Mouse (Mus musculus) telencephalon, adult 2 months (tissue): ENCODE measurements around the gene Pwwp2b.
A peak's percentile ranks its signal among the peaks of the same experiment; 100 is the strongest.

ENCODE experiments used
- DNase-seq: peaks from one replicate; pipeline ENCODE4 v3.0.0-alpha.2; 2011; ENCODE audit warnings: low read depth, low spot score

The Pwwp2b gene

DNA sequence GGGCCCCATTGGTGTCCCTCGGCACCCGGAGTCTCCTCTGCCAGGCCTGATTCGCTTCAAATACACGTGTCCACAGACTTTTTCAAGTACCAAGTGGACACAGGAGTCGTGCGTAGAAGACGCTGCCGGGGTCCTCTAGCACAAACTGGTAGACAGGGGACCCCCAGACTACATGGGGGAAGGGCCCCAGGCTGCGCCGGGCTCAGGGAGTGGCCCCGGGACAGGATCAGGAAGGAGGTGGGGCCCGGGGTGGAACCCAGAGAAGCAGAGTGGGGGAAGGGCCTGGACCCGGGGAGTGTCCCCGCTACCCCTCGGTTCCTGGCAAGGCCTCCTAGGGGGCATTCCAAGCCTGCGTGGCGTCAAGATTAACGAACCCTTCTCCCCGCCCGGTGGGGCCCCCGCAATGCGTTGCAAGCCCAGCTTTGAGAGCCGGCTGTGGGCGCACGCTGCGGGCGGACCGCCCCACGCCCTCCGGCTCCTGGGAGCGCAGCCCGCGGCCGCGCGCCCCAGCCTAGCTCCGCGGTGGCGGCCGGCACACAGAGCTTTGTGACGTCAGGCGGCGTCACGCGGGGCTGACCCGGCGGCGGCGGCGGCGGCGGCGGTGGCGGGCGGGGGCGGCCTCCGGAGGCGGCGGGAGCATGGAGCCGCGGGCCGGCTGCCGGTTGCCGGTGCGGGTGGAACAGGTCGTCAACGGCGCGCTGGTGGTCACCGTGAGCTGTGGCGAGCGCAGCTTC, at the start of gene Pwwp2b:
Gene Pwwp2b (plus strand): TSS at position 602 of the 734 bp plus-strand sequence.
- no peak for DNase-seq

DNA sequence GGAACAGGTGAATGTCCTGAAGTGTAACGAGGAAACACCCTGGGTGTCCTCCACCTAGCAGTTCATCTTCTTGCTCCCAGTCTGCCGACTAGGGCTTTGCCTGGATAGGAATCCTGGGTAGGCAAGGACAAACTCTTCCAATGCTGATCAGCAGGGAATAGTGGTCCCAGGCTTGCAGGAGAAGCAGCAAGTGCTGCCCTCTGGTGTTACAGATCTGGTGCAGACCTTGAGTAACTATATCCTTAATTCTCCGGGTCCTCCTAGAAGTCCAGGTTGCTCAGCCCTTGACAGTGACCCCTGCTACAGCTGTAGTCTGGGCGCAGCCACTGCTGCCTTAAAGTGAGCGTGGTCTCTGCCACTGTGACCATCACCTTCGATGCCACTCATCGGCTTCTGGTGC, 48.2 kb upstream of the Pwwp2b start:
- DNase-seq, result no peak

DNA sequence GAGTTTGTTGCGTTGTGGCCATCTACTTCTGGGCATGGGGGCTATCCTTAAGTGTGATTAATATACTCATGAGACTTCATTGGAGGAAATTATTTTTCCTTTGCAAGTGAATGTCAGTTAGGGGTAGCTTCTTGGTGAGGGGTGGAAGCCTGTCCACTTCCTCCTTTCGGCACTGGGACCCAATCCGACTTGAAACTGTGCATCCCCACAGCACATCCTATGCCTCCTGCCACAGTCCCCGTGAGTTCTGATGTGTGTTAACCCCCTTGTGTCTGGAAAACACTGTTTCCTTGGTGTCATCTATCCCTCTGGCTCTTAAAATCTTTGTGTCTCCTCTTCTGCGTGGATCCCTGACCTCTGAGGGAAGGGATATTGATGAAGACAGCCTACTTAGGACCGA, 47.1 kb upstream of the Pwwp2b start:
- DNase-seq, result no peak

DNA sequence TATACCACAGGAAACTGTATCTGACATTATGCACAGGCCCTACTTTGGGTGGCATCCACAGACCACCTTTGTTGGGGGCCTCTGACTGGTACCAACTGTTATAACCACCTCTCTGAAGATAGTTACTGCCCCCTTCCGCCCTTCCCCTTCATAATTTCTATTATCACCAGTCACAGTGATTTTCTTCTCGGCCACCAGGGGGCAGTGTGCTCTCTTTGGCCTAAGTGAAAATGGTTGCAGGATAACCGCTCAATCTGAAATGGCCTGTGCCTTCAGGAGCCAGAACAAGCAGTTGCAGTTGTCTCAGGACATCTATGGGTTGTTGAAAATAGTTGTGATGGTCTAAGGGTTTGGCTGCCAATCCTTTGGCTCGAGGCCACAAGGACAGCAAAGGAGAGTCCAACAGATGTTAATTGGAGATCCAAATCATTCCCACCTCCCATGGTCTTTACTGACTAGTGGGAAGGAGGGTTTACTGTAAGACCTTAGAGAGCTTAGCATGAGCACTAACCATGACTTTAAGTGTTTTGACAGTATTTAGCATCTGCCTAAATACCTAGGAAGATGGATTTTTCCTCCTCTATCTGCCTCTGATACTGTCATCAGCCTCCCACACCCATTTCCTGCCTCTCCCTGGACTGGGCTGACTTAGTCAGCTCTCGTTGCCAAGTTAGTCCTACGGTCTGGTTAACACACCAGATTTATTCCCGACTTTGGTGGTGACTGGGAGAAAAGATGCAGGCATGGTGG, 40.1 kb upstream of the Pwwp2b start:
- no peak for DNase-seq

DNA sequence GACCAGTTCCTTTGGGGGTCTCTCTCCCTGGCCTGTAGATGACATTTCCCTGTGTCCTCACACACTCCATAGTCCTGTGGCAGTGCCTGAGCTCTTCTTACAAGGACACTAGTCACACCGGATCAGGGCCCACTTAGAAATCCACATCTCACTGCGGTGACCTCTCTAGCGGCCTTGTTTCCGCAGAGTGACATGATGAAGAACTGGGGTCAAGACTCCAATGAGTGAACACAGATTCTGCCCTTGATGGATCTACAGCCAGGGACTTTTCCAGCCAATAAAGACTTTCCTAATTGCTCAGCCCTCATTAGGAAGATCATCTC, 39.5 kb upstream of the Pwwp2b start:
- no peak for DNase-seq

DNA sequence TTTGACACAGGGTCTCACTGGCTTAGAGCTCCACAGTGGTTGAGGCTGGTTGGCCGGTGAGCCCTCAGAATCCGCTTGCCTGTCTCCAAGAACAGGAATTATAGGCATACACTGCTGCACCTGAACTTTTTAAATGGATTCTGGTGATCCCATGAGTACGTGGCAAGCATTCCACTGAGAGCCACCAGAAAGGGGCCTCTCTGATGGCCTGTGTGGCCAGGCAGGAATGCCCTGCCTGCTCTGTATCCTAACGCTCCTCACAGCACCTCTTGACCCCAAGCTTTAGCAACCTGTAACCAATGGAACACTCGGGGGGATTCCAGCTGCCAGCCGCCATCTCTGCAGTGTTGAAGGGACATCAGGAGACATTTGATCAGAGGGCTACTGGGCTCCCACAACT, 36.5 kb upstream of the Pwwp2b start:
- no peak for DNase-seq

DNA sequence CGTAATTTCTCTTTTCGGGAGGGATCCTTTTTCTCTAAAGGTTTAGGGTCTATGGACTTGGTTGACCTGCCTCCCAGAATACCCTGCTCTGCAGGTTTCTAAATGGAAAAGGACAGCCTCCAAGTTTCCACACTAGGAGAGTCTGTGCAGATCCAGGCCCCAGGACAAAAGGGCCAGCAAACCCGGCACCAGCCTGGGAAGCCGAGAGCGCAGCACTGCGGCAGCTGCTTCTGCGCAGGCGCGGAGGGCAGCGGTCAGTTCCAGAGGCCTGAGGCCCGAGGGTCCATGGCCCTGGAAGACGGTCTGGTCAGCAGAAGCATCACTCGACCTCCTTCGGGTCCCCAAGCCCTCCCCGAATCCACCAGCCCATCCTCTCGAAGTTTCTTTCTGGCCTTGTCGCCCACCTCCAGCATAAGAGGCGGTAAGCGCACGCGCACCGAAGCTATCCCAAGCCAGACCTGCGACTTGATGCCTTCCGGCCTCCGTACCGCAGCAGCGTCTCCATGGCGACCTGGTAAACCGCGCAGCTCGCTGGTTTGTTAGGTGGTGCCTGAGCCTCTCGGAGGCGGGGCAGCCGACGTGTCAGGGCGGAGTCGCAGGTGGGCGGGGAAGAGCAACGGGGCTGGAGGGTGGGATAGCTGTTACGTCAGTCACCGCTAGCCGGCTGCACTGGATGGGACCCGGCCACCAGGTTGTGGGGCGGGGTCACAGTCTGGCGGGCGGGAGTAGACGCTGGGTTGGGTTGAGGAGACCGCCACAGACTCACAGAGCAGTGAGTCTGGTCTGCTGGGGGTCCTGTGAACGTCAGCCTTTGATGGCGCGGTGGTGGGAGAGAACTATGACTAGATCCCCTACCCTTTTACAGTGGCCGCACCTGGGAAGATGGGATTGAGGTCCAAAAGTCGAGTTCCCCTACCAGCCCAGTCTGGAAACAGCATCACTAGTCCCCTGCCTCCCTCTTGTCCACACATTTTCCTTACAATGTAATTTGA, 35.2 kb upstream of the Pwwp2b start, which contains the start of the genes Lrrc27 and Stk32c:
Gene Lrrc27 (plus strand): TSS at position 235 of the 992 bp plus-strand sequence.
Gene Stk32c (minus strand): TSS at position 554 of the 992 bp plus-strand sequence.
- peak; percentile 99 for DNase-seq

DNA sequence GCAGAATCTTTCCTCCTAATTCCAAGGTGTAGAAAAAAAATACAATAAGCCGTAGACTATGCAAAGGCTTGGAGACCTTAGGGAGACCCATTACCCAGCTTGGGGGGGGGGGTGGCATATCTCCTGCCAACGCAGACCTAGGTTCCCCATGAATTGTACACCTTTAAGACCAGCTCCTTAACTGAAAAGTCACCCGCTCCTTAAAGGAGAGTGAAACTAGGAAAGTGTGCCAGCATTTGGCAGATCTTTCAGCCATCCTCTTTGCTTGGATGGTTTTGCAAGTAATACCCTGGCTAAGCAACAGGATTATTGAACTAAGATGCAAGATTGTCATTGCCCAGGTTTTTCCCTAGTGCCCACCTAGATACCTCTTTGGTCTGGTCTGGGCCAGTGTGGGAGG, 34.5 kb upstream of the Pwwp2b start:
- DNase-seq, result no peak

DNA sequence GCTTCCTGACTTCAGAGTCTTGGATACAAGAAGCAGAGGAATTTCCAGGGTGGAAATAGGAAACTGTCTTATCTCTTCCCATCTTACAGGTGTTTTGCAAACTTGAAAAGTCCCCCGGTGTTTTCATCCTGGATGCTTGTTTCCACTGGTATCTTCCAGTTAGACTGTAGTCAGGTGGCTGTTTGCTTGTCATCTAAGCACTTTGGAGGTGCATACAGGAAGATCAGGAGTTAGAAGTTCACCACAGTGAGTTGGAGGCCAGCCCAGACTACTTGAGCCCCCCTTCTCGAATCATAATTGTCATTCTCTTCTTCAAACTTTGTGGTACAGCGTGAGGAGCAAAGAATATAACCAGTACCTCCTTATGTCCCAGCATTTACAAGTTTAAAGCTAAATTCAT, 34.1 kb upstream of the Pwwp2b start:
- DNase-seq, result no peak

DNA sequence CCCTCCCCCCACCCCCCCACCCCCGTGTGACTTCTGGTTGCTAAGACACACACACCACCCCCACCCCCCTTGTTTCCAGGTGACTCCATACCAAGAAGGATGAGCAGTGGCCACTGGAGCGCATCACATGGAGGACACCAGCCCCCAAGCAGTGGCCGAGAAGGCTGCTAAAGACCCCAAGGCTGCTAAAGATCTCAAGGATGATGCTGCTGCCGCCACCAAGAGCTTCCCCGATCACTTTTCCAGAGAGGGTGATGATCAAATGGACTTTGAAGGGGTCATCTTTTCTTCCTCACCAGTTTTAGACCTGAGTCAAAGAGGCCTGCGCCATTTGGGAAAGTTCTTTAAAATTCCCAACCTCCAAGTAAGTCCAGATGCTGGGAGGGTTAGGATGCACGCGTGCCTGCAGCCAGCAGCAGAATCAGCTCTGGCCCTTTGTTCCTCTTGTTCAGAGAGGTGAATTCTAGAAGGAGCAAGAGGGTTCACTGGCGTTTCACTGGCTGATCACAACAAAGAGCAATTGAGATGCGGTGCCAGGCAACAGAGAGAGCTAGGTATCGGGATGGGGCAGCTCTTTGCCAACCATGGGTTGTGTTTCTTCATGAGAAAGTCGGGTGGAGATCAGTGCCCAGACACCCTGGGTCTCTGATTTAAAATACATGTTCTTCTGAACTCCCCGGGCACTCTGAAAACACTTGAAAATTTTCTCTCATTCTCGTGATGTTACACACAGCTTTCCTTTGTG, 33.5 kb upstream of the Pwwp2b start:
- DNase-seq, result no peak

DNA sequence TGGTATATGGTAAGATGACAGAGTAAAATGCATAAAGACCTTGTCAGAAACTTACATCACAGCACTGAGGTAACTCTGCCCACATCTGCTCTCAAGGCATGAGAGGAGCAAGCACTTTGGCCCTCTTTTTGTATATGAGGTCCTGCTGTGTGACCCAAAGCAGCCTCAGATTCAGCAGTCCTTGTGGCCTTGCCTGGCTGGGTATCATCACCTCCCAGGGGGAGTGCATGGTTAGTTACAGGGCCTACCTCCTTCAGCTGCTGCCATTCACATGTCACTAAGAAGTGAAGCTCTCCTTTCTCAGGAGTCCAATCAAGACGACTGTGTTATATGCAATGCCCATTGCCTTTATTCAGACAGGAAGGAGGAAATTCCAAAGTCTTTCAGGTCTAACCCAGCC, 32.8 kb upstream of the Pwwp2b start:
- DNase-seq, result no peak

DNA sequence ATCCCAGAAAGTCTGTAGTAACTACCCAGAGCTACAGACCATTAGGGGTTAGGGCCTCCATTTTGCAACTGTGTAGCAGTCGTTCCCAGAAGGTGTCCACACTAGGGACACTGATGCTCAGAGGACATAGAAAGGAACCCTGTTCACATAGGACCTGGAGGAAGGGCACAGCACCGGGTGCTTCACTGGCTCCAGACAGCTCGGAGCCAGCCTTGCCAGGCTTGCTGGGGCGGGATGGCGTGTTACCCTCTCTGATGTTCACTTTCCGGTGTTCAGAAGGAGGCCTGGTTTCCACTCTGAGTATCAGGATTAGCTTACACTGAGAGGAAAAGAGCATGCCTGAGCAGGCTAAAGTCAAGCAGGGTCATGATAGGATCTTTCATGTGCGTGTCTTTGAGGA, 32.3 kb upstream of the Pwwp2b start:
- no peak for DNase-seq

DNA sequence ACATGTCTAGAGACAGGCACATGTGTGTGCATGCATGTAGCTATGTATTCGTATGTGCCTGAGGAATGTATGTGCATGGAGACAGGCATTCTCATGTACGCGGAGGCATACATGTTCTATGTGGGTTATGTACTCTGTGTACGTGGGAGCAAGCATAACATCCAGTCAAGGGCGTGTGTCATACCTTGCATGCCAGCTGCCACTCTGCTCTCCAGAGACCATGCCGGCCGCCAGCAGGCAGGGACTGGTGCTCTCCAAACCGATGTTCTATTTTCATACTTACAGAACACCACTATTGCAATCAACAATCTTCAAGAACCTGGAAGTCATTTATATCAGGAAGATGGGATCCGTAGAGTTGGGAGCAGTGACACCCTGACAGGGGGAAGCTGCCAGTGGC, 31.8 kb upstream of the Pwwp2b start:
- no peak for DNase-seq

DNA sequence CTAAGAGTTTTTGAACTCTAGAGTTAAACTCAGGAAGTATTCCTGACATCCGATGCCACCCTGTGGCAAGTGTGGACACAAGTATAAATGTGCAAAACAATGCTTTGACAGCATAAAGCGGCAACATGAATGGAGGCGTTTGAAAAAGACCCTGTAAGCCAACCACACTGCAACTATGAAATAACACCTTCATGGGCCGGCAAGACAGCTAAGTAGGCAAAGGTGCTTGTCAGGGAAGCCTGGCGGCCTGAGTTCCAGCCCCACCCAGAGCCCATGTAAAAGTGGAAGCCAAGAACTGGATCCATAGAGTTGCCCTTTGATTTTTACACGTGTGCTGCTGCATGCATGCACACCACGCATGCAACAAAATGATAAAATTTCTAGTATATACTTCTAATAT, 31.2 kb upstream of the Pwwp2b start:
- no peak for DNase-seq

DNA sequence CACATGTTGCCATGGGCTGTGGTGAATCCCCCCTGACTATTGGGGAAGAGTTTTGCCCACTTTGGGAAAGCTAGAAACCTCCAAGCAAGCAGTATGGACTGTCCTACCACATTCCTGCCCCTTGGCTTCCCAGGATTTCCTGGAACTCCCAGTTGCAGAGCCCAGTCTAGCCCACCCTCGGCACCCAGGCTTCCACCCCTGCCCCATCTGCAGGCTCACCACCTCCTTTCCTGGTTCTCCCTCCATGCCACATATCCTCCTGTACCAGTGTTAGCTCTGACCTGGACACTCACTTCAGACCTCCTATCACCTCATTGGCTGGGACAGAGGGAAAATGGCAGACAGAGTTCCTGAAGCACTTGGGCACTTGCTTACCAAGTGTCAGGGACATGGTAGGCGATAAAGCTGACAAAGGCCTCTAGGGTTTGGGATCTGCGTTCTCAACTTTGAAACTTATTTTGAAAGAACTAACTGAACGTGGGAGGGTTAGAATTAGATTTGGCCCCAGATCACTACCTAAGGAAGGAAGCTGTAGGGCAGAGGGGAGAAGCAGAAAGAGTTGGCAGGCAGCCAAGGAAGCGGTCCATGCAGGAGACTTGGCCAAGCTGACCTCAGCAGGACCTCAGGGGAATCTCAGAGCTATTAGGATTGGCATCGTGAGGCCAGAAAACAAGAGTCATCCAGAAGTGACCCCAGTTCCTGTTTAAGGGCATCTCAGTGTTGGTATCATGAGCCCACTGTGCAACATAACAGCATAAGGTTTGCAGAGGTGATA, 29.5 kb upstream of the Pwwp2b start:
- no peak for DNase-seq

DNA sequence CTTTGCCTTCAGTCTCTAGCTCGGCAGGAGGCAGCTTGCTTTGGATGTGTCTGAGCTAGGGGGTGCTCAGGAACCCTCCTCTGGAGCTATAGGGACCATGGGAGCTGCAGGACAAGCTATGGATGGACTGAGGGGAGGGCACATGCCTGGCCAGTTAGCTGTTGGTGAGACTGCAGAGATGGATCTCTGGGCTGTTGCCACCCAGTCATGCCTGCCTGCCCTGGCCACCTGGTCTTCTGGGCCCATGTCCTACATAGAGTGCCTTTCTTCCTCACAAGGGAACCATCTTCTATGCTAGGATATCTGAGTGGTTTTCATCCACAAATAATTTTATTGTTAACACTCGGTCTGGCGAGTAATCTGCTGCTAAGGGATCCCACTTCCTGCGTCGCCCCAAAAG, 28.8 kb upstream of the Pwwp2b start:
- no peak for DNase-seq

DNA sequence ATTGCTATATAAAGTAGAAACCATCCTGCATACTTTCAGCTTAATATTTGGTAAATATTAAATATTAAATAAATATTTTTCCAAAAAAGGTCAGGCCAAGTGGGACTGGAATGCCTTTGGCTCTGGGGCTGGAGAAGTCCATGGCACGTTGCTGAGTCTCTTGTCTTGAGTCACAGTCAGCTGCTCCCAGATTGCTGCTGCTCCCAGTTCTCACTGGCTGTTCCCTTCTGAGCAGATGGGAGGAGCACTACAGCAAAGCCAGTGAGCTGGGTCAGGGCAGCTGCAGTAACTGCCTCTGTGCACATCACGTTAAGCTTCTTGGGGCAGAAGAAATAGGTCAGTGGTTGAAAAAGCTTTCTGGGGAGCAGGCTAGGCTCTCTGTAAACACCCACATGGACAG, 28.0 kb upstream of the Pwwp2b start:
- no peak for DNase-seq

DNA sequence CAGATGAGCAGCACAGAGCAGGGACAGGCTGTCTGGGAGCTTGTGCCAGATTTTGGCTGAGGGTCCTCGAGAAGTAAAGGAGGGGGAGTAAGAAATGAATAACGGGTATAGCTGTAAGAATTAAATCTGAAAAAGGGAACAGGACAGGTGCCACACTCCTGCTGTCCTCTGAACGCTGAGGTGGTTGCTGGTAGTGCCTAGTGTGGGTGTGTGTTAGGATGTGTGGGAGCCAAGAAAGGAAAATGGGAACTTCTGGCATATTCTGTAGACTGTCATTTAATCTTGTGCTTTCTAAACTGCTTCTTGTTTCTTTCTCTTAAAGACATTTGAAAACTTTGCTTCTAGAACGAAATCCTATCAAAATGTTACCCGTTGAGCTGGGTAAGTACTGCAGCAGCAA, 27.2 kb upstream of the Pwwp2b start:
- peak; percentile 61 for DNase-seq

DNA sequence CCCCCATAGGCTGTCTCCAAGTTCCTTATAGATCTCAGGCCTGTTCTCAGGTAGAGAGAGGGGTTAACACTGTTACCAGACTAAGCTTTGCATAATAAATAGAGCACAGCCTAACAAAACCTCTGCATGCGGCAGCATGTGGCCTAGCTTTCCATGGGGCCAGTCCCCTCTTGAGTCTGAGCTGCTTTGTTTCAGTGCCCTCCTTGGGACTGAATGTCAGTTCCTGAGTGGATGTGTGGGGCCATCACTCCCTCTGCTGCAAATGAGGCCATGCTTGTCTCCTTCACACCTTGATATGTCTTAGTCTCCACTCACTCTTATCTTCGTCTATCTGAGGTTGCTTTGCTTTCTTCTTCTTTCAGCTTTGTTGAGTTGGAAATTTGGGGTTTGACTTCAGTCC, 26.4 kb upstream of the Pwwp2b start:
- DNase-seq, result no peak

DNA sequence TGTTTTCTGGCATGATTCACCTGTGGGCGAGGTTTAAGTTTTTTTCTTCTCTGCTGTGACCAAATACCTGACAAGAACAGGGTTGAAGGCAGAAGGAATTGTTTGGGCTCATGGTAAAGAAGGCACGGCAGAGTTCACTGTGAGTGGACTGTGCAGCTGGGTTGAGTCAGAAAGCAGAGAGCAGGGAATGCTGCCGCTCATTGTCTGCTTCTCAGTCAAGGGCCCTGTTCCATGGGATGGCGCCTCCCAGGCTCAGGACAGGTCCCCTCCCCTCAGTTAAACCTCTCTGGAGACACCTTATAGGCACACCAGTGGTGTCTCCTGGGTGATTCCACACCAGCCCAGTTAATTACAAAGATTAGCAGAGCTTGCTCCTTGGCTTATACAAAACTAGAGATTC, 25.9 kb upstream of the Pwwp2b start:
- DNase-seq, result no peak

DNA sequence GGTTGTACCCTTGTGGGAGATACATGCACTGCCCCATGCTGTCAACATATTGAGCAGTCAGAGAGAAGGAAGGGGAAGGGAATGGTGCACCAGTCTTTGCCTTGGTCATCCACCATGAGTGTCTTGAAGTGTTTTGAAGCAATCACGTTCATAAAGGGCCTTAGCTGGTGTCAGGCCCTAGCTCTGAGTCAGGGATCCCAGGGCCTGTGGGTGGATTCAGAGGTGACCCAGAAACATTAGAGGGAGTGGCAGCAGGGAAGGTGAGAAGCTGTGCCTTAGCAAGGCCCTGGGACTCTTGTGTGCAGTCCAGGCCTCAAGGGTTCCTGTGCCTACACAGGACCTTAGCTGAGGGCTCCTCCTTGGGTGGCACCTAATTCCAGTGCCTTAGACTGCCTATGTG, 24.2 kb upstream of the Pwwp2b start:
- no peak for DNase-seq
